Mouse (Mus musculus) C2C12 (cell line): Measurements from ENCODE around the gene Selenow.

Experiments
- CEBPB ChIP-seq: IDR thresholded peaks from one replicate; pipeline ENCODE4 v1.6.1; 2011; ENCODE audit warnings: low read depth, mild to moderate bottlenecking, control low read depth, moderate library complexity
- CTCF ChIP-seq: IDR thresholded peaks from one replicate; pipeline ENCODE4 v1.5.1; 2011; ENCODE audit not compliant: control insufficient read depth, insufficient read depth, insufficient read length
- FOSL1 ChIP-seq: IDR thresholded peaks from one replicate; pipeline ENCODE4 v1.8.0; 2011; ENCODE audit warnings: mild to moderate bottlenecking, low read length; ENCODE audit not compliant: poor library complexity, insufficient read depth, severe bottlenecking
- MAX ChIP-seq: IDR thresholded peaks from one replicate; pipeline ENCODE4 v1.6.1; 2011; ENCODE audit warnings: mild to moderate bottlenecking, control low read depth
- MYOD1 ChIP-seq: IDR thresholded peaks from one replicate; pipeline ENCODE4 v1.6.1; 2011; ENCODE audit warnings: low read depth; ENCODE audit not compliant: control insufficient read depth, insufficient read length
- MYOG ChIP-seq: IDR thresholded peaks from one replicate; pipeline ENCODE4 v1.6.1; 2011; ENCODE audit not compliant: control insufficient read depth, insufficient read length; ENCODE audit errors: extremely low read depth
- USF1 ChIP-seq: IDR thresholded peaks from one replicate; pipeline ENCODE4 v1.6.1; 2011; ENCODE audit warnings: low read depth, mild to moderate bottlenecking, control low read depth, moderate library complexity

GRCm38 (mm10) chr7:15930543-15930942 is 8.3 kb upstream of the Selenow start:
- TF ChIP-seq MAX: no peak
- no peak for TF ChIP-seq CTCF
- no peak for TF ChIP-seq MYOG
- TF ChIP-seq USF1: peak; percentile 41
- no peak for TF ChIP-seq CEBPB
- no peak for TF ChIP-seq MYOD1
- TF ChIP-seq FOSL1: no peak
